Mouse (Mus musculus) embryo, embryonic 9.5 days (tissue): ENCODE data around the gene Thrsp.

Experiments used
- DNase-seq: peaks from one replicate; pipeline ENCODE4 v3.0.0-alpha.2; 2017; ENCODE audit errors: extremely low spot score

The Thrsp gene

DNA sequence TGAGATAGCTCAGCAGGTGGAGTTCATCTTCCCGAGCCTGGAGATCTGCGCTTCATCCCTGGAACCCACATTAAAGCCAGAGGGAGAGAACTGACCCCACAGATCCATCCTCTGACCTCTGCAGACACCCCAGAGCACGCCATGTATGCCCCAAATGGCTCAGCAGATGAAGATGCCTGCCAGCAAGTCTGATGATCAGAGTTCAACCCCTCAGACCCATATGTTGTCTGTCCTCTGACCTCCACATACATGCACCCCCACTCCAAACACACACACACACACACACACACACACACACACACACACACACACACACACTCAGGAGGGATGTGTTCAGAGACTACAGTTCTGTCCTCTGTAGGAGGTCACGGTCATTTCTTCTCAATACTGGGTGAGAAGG lies 1.1 kb downstream of the Thrsp start:
- DNase-seq: no peak

DNA sequence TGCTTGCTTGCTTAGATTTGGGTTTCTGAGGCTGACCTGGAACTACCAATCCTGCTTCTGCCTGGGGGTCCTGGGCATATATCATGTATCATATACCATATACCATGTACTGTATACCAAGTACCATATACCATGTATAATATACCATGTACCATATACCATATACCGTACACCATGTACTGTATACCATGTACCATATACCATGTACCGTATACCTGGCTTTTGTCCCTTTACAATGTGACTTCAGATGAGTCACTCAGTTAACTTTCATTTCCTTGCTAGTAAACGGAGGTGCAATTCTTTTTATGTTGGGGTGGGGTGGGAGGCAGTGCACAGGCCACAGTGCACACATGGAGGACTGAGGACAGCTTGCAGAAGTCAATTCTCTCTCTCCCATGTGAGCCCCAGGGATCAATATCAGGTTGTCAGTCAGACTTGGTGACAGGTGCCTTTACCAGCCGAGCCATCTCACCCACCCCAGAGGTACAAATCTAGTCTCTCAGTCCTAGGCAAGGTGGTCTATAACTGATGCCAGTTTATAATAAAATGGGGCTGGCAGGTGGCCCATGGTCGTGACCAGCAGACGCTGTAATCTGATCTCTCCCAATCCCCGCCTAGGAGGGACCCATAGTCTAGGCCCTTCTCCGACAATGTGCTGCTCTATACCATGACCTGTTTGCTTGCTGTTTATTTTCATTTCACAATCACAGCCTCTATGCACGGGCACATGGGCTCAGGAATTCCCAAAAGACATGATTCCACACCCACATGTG lies 2.4 kb downstream of the Thrsp start:
- no peak for DNase-seq

DNA sequence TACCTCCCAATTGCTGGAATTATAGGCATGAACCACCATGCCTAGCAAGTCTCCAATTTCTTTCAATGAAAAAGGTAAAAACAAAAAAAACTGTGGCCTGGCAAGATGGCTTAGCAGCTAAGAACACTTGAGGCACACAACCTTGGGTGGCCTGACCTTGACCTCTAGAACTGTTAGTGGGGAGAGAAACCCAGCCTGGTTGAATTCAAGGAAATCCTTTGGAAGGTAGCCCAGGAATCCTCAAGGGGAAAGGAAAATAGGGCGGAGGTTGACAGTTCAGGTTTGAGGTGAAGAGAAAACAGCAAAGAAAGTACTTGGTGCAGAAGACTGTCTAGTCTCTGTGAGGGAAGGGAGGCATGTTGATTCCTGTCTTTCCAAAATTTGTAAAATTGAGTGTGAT lies 3.1 kb downstream of the Thrsp start:
- no peak for DNase-seq

DNA sequence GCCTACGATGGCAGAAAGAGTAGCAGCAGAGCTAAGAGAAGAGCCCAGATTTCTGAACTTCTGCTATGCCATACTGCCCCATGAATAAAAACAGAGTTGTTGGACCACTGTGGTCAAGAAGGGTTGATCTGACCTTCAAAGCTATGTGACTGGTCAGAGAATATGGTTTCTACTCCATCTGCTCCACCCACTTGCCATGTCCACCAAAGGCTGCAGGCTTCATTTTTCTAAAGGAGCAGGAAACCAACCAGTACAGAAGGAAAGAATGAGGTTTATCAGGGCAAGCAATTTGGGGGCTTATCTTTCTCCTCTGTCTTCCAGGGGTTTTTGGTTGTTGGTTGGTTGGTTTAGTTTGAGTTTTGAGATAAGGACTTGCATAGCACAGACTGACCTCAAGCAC lies 3.5 kb downstream of the Thrsp start:
- DNase-seq: no peak

DNA sequence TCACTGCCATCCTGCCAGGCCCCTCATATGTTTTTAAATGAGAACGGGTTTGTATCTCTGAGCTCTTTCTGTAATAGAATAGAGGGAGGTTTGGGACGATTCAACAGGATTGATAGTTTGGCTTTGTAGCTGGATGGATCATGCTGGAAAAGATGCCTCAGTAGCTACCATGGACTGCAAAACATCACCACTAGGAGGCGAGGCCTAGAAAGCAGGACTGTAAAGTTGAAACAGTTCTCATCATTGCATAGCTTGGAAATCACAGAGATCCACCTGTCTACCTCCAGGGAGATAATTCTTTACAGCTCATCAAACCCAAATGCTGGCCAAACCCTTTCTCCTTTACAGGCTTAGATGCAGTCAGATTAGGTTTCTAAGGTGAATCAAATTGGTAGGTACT lies 6.0 kb downstream of the Thrsp start:
- no peak for DNase-seq

DNA sequence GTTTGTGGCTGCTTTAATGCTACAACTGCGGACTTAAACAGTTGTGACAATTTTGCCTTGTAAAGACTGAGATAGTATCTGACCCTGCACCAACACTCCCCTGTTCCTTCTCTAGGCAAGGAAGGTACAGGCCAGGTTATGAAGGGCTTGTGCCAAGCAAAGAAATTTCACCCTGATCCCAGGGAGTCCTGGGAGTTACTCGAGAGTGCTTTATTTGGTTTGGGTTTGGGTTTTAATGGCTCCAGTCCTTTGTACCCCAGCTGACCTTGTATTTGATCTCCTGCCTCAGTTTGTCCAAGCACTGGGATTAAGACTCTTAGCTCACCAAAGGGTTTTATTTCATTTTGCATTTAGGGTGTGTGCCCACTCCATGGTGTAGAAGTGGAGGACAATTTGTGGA lies 6.4 kb downstream of the Thrsp start:
- no peak for DNase-seq

DNA sequence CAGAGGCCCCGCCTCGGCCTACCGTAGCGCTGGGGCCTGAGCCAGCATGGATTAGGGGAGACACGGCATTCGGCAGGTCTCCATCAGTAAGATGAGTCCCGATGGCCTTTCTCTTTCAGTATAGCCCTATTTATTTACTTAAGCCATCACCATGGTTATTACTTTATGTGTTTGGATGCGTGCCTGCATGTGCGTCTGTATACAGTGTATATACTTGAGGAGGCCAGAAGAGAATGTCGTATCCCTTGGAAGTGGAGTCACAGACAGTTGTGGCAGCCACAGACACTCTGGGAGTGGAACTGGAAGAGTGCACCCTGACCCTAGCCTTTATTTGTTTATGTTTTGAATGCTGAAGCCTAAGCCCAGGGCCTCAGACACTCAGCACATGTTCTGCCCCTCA lies 10.4 kb downstream of the Thrsp start:
- no peak for DNase-seq

DNA sequence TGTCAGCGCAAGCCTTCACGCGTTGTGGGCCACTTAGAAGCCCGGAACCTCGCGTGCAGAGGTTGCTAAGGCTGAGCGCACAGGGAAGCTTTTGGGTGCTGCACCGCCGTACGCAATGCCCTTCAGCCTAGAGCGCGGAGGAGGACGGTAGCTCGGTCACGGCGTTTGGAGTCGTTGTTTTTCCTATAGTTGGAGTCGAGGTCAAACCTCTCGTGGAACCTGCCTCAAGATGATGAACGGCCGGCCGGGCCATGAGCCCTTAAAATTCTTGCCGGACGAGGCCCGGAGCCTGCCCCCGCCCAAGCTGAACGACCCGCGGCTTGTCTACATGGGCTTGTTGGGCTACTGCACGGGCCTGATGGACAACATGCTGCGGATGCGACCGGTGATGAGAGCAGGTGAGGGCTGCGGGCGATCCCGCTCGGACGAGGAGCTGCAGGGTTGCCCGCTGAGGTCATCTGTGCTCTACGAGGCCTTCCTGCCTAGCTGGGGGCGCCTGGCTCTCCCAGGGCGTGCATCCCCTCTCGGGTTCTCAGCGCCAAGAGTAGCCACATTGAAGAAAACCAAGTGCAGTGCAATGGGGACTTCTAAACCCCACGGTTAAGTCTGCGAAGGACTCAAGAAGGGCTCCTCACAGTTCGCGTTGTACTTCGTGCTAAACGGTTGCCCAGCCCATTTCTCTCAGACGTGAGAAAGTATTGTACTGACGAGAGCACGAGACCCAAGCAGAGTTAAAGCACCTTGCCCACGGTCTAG lies 17.4 kb downstream of the Thrsp start, which contains the start of gene Ndufc2:
Gene Ndufc2 (plus strand): TSS at position 44 of the 756 bp plus-strand sequence.
- peak; percentile 82 for DNase-seq

DNA sequence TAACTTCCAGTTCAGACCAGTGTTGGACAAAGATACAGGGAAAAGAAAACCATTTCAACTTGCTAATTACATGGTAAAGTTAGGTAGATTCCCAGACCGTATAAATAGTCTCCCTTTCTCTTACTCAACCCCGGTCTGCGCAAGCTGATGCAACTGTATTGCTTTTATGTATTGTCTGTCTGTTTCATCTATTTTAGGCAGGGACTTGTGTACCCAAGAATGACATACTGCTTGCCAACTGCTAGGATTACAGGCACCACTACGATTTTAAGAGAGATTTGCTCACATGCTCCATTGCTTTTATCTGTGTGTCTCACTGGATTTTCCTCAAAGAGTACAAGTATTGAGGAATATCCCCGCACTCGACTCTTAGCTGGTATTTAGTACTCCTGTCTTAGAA lies 18.6 kb downstream of the Thrsp start:
- no peak for DNase-seq

DNA sequence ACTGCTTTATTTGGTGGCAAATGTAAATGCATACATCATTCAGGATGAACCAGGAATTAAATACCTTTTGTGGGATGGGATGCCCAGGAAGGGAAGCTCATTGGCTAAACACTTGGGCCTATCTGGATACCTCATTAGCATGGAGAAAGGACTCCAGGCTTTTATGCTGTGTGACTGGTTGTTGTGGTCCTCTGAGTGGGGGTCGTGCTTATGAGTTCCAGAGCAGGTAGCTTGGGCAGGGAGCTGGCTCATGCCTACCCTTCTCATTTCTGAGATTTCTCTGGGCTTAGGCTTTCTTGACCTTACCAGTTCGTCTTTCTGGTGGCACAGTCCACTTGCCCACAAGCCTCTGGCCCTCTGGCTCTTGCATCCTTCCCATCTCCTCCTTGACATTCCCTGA lies 23.2 kb downstream of the Thrsp start:
- no peak for DNase-seq

DNA sequence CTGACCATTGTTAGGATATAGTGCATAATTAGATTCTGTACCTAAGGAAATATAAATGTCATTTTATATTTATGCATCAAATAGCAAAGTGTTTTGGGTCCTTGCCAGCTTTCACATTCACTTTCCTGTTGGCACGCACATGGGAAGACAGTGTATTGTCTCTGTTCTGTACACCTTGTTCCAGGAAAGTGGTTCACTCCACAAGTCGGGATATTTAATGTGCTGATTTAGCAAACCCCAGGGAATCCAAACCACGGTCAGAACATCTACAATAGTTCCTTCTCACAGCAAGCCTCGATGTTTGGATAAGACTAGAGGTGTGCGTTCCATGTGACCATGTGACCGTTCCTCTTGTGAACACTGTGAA lies 25.5 kb downstream of the Thrsp start:
- no peak for DNase-seq

DNA sequence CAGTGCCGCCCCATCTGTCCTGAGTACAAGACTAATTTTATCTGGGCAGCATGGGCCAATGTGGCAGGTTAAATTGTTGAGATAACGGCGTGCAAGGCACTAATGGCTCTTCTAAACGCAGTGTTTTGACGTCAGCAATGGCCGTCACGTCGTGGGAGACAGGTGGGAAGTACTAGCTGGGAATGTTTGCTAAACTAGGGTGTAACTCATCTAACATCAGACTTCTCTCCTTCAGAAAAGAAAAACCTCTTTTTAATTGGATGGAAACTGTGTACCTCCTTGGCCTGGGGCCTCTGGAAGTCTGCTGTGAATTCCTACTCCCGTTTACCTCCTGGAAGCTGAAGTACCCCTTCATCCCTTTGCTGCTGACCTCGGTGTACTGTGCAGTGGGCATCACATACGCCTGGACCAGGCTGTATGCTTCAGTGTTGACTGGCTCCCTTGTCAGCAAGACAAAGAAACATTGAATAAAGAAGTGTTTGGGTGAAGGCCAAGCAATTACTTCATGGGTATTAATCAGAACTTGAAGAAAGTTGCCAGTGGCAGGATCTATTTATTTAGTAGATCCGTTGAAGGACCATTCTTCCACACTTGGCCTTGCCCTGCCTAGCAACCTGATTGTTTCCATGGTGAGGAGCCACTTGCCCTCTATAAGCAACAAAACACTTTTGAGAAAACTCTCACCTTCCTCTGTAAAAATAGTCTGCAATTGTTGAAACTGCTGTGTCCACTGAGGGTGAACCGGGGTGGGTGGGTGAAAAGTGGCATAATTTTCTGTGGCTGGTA lies 26.0 kb downstream of the Thrsp start:
- DNase-seq: no peak

DNA sequence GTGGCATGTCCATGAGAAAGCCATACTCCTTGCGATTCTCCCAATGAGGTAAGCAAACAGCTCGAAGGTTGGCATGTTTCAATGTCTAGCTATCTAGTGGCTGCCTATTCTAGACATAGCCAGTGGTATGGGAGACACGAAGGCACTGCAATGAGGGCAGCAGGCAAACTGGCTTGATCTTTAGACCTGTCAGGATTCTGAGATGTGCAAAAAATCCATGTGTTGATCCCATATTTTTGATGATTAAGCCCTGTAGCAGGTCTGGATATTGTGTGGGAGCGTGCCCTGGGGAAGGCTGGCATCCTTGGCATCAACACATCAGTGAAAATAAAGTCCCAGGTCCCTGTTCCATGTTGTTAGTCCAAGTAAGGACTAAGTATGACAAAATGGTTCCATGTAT lies 29.0 kb downstream of the Thrsp start:
- no peak for DNase-seq

DNA sequence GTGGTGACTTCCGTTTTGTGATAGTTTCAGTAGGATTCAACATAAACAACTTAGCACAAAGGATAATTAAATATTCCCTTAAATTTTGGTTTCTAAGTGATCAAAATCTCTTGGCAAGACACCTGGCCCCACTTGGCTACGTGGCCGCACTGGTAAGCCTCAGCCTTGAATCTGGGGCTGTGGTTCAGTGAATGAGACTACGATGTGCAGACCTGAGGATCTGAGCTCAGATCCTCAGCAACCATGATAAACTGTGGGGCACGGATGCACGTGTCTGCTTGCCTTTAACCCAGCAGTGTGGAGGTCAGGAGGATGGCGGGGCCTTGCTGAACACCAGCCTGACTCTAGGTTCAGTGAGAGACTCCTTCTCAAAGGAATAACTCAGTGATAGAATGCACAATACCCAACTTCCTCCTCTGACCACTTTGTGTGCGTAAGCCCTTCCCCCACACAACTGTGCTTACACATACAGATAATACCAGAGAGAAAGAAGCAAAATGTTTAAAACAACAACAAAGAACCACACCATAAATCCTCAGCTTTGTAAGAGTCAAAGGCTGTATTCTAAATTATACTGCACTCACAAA lies 29.9 kb downstream of the Thrsp start:
- no peak for DNase-seq

DNA sequence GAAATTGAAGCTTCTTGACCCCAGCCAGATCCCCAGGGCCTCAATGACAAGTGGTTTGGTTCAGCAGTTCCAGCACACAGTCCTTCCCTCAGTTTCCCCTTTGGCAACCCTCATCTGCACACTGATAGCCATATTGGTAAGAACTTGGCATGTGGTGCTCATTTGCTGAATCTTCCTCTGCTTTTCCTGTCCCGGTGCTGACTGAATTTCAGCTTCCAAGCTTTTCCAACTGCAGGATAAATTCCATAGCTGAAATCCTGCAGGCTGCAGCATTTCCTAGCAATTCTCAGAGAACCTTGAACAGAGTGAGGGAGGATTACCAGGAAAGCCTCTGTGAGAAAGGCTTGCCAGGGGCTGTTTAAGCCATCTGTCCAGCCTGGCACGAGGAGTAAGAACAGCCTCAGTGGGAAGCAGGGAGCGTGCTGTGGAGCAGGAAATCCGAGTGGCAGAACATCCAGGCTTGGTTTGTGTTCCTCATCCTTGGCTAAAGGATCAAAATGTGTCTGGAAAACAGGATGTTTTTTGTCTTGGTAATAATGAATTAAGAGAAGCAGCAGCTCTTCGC lies 30.6 kb downstream of the Thrsp start:
- no peak for DNase-seq

DNA sequence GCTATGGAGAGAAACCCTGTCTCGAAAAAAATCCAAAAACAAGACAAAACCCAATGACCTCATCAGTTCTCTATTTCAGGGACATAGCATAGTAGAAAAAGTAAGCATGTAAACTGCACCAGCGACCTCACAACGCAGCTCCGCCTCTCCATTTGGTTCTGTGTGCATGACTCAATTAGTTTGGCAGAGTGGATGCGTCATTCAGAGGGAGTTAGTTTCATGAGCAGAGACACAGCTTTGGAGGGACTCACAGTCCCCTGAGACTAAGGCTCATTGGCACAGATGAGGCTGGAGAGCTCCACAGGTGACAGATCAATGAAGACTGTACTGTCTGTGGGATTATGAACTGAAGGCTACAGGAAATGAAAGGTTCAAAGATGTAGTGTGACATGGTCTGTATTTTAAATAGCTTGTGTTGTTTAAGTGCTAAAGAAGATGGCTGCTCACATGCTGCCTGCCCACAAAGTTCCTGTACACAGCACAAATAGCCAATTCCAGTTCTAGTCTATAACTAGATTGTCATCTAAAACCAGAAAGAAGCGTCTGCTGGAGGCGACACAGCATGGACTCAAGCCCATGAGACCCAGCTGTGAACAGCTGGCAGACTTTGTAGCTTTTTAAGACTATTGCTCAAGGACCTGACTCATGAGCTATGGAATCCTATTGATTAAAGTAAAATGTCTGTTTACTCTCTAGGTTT lies 31.3 kb downstream of the Thrsp start:
- no peak for DNase-seq

DNA sequence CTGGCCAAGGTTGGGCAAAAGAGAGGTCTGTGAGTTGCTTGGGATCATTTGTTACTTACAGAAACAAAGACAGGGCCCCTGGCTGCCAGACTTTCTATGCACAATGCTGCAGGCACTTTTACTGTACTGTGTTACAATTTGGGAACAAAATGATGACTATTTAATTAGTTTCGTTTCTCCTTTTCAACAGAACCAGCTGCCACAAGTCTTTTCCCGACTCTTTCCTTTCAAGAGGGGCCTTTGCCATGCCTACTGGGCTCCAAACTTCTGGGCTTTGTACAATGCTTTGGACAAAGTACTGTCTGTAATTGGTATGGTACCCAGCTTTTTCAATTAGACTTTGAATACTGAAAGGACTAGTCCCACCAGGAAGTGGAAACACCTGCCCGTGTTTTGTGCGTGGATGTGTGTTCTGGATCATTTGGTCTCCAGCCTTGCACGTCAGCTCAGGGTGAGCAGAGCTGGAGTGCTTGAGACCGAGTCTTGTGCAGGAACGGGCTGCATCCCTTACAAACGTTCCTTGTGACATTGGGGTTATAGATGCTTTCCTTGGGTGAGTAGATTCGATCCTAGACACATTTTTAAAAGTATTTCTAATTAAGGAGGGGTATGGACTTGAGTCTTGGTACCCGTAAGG lies 33.9 kb downstream of the Thrsp start:
- DNase-seq: no peak

DNA sequence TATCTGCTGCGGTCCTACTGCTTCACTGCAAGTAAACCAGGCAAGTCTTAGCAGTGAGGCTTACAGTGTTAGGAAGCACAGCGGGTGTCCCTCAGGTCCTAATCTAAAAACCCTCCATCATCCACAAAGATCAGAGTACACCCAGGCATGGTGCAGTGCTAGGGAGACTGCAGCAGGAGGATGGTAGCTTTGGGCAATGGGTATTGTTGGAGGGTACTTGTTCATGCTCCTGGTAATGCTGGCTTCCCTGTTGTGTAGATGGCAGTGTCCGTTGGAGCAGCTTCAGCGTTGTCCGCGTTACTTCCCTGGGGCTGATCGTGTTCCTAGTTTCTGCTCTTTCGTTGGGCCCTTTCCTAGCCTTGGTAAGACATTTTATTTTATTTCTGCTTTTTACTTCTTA lies 34.9 kb downstream of the Thrsp start:
- DNase-seq: no peak

DNA sequence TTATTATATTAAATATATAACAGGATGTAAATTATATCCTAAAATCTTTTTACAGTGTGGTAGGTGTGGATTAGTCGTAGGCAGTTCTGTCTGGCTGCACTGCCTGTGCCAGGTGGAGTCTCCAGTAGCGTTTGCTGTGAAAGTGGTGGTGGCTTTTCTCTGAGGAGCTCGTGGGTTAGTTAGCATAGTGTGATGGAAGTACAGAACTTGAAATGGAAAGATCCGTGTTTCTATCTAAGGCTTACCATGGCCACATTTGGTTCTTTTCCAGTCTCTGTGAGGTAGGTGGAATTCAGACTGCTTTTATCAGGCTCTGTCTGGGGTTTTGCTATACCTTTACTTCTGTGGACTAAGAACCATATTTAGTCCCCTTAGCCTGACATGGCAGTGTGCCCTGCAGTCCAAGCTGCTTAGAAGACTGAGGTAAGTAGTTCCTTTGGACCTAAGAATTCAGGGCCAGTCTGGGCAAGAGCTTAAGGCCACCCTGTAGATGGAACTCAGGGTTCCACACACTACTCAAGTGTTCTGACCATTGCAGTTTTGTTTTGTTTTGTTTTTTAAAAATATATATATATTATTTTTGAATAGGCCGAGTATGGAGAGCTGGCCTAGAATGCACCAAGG lies 36.9 kb downstream of the Thrsp start:
- no peak for DNase-seq

DNA sequence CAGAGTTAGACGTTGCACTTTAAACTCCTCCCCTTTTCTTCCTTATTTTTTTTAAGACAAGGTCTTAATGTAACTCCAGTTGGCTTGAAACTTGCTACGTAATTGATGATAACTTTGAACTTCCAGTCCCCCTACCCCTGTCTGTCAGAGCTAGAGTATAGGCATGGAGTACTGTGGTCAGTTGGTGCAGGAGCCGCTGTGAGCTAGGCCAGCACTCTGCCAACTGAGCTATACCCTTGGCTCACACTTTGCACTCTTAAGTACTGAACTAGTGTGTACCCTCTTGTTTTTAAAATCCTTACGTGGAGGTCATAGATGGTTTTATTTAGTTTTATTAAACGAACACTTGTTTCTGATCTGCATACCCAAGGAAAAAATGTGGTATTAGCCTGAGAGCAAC lies 38.2 kb downstream of the Thrsp start:
- no peak for DNase-seq
